Mouse (Mus musculus): Measurements from ENCODE around the gene Gm27179.
"Not testable (repeated sequence)": the region's sequence is repeated elsewhere in the genome, so short reads cannot be mapped to it uniquely, and the experiment has no call there.

Gm27179 gene

DNA sequence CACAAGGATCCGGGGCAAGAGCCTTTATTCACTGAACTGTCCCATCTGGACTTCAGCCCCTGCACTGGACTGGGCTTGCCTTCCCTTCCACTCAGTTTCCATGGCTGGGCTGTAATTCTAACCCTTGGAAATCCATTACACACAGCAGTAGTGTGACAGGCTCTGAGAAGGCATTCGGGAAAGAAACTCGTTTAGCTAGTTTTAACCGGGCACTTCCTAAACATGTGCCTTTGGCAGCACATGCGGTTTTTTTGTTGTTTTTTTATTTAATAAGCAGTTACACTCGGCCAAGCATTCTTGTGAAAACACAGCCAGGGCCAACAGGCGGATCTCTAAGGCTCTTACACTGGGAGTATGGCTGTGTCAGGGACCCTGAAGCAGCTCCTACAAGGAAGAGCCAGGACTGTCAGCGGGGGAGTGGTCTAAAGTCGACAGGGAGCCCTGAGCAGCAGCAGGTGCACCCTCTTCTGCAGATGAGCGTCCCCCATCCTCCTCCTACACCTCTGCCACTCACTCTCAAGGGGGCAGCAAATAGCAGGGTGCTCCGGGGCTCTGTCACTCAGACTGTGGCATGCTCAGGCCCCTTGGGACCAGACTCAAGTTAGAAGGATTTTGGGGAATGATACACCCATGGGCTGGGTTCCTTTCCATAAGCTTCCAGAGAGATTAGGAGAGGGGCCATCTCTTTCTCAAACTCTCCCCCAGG lies 38.3 kb downstream of the Gm27179 start:
- DNase-seq (ENCODE audit: low spot score): not testable (repeated sequence)

- not testable (repeated sequence) for DNase-seq (ENCODE audit: low spot score)
Measured at GRCm38 (mm10) chr14:69473322-69473721, 39.0 kb downstream of the Gm27179 start.

DNA sequence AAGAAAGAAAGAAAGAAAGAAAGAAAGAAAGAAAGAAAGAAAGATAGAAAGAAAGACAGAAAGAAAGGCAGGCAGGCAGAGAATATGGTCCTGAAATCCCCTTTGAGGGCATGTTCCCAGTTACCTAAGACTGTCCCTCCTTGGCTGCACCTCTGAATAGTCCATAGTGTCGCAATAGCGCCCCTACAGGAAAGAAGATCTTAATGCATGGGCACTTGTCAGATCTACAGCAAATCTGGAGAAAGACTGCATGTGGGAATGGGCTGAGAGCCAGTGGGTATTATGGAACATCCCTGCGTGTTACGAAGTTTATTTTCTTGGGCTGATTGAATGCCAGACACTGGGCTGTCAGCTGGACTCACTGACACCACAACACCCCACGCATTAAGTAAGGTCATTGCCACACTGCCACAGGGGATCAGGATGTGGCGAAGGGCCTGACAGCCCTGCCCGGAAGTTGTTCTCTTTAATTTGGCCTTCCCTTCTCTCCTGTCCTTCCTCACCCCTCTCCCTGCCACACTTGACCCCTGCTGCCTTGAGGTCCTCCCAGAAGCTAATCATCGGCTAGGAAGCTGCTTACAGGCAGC lies 42.1 kb downstream of the Gm27179 start:
- not testable (repeated sequence) for DNase-seq (ENCODE audit: low spot score)

DNA sequence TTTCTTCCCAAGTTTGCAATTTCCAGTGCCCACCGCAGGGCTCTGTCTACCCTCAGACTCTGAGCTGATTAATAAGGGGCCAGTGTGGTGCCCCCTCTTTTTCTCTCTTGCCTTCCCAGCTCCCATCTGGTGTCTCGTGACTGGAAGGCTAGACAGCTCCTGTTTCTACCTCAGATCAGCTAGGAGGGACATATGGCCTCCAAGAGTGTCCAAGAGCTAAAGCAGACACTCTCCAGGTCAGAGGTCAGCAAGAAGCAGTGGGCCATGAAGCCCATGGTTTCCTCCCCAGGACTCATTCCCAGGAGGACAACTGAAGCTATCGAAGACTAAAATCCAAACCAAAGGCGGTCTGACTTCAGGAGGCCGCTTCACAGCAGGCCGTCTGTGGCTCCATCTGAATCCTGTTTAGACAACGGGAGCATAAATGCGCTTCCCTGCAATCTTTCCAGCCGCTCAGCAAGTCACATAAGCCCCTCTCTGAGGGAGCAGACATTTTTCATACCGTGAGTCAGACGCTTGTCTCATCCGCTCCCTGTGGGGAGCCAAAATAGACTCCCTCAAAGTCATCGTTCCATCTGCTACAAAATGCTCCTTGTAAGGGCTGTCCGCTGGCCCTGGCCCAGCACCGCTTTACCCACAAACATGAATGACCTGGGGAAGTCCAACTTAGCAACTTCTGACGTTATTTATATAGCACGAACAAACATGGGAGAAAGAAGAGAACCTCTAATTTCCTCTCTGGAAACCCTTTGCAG lies 44.6 kb downstream of the Gm27179 start:
- DNase-seq (ENCODE audit: low spot score): not testable (repeated sequence)

DNA sequence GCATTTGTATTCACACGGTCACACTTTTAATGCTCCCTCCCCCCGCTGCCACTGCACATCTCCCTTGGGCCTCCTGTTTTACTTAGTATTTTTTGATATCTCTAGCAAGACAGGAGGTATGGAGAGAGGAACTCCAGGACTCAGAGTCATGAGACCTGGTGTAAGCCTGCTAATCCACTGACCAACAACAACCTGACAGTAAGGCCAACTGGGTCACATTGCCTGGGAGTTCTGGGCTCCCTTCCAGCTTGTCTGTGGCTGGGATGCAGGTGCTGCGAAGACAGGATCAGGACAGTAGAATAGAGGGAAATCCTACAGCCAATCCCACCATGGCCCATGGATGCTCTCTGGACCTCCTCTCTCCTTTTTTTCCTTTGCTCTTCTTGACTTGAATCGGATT lies 47.9 kb downstream of the Gm27179 start:
- not testable (repeated sequence) for DNase-seq (ENCODE audit: low spot score)
